Mouse (Mus musculus) erythroblast, embryonic 14.5 days (primary cell): ENCODE measurements around the gene Gadl1.

Experiments
- GATA1 ChIP-seq: IDR thresholded peaks from 2 replicates; pipeline ENCODE4 v1.6.1; 2012; ENCODE audit warnings: low read length, inconsistent platforms, mixed read lengths
- TAL1 ChIP-seq: IDR thresholded peaks from 3 replicates; pipeline ENCODE4 v1.6.1; 2012; ENCODE audit warnings: low read length, inconsistent platforms, mixed read lengths

- TF ChIP-seq GATA1 (no peak), TAL1 (no peak)
These were observed 190.8 kb downstream of the Gadl1 start for GRCm38 (mm10) chr9:116100015-116100414.
